Mouse (Mus musculus) frontal cortex, postnatal 10 days (tissue): Measurements from ENCODE around the gene Kif6.

Source experiments
- DNase-seq, 2 experiments: peaks; one replicate each; pipeline ENCODE4 v3.0.0; 2022; ENCODE audit warnings: low spot score in 2 of 2, mixed read lengths in 1 of 2

Kif6 gene

DNA sequence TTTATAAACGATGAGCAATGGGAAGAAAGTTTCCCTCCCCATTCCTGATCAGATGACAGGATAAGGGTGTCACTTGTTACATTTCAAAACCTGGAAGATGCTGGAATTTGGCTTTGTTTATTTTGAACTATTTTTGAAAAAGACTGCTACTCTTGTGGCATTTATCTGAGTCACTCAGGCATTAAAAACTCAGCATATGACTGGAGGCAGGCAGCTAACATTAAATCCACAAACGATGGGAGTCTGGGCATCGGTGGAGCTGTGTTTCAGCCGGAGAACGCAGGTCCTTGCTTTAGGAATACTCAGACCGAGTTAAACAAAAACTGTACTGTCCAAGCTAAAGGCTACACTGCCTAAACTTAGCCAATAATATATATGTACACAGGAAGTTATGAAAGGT lies 46.7 kb downstream of the Kif6 start:
- DNase-seq = no peak

DNA sequence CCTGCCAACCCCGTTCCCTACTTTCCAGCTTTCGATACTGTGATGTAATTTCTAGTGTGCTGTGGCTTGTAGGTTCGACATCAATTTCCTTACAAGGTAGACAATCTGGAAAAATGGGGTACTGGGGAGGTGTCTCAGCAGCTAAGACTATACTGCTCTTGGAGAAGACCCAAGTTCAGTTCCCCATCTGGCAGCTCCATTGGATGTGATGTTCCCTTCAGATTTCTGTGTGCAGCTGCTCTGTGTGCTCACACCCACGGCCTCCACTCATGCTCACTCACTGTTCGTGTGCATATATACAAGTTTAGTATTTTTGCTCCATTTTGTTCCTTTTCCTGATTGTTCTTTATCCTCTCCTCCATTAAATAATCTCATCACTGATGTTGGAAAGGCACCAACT lies 51.8 kb downstream of the Kif6 start:
- DNase-seq = no peak

DNA sequence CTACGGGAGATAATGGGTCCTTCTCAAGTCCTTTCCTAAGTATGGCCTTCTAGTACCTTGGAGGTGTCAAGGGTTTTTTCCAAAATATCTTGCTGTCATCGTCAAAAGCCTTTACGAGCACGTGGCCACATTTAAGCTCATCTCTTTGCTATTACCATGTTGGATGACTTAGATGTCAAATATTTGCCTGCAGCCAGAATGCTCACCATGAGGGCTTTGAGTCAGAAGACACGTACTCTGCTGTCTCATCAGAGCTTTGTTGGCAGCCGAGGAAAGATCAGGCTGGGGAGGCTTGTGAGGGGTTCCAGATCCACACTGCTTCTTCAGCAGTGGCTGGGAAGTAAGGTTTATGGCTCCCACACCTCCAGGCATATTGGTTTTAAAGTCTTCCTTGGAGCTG lies 53.4 kb downstream of the Kif6 start:
- DNase-seq = no peak

DNA sequence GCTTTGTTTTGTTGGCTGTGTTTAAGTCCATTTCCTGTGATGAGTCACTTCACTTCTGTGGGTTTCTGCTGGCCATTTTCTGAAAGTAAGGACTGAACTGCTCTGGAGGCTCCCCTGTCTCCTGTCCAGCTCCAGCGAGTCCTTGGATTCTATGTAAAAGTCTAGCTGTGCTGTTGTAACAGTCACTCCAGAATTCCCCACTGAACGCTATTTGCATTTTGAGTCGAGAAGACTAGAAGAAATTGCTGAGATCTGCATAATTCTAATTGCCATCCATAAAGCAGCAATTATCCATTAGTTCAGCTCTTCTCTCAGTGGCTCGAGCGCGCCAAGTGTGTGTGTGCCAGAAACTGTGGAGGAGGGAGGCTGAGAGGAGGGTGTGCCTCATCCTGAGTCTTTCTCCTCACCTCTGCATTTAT lies 57.0 kb downstream of the Kif6 start:
- DNase-seq = no peak

DNA sequence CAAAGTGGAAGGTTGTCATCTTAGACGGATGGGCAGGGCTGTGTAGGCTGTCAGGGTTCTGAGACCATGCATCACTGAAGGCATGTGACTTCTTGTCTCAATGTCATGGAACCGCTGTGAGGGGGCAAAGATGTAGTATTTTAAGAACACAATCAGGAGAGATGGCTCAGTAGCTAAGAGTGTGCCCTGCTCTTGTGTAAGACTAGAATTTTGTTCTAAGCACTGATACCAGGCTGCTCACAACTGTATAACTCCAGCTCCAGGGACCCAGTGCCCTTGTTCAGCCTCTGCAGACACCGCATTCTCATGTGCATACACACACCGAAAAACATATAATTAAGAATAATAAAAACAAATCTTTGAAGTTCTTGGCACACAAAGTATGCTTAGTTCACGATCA lies 57.5 kb downstream of the Kif6 start:
- DNase-seq = no peak

DNA sequence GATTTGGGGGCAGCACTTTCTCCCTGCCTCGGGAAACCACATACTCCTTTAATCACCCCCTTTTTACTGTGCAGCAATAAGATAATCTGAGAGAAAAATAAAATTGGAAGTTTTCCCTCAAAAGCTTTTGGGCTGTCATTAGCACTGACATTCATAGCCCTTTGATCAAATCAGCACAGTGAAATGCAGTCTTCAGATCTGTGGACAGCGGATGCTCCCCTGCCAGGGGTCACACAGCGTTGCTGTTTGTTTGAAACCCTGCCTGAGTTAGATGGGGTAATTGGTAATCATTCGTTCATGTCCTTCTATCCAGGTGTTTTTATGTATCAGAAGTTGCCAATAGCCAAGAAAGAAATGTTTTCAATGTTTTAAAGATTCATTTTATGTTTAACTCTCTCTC lies 60.7 kb downstream of the Kif6 start:
- no peak for DNase-seq

DNA sequence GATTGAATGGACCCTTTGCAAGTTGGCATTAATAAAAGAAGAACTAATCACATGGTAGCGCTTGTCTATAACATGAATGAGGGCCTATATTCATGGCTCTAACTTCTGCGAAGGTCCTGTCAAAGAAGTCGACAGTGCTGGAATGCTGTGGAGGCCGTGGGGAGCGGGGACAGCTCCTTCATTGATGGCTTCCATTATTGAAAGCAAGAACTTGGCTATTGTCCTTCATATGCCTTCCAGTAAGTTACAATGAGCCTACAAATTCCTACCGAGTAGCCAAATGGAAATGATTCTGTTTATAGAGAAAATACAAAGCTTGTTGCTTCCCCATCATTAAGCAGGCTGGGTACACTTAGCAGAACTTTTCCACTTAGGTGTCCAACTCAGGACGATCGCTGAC lies 66.5 kb downstream of the Kif6 start:
- DNase-seq = no peak

DNA sequence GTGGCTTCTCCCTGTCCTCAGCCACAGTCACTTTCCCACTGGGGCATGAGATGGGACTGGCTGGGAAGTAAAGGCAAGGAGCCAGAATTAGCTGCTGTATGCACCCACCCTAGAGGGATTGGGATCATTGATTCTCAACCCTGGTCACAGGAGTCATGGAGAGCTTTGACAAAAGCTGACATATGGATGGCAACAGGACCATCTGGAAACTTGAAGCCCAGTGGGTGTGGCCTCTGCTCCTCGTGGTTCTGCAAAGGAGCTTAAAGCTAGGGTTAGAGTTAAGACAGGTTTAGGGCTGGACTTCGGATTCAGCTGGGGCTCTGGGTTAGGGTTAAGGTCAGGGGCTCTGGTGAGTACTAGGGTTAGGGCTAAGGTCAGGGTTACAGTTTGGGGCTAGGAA lies 69.2 kb downstream of the Kif6 start:
- no peak for DNase-seq

DNA sequence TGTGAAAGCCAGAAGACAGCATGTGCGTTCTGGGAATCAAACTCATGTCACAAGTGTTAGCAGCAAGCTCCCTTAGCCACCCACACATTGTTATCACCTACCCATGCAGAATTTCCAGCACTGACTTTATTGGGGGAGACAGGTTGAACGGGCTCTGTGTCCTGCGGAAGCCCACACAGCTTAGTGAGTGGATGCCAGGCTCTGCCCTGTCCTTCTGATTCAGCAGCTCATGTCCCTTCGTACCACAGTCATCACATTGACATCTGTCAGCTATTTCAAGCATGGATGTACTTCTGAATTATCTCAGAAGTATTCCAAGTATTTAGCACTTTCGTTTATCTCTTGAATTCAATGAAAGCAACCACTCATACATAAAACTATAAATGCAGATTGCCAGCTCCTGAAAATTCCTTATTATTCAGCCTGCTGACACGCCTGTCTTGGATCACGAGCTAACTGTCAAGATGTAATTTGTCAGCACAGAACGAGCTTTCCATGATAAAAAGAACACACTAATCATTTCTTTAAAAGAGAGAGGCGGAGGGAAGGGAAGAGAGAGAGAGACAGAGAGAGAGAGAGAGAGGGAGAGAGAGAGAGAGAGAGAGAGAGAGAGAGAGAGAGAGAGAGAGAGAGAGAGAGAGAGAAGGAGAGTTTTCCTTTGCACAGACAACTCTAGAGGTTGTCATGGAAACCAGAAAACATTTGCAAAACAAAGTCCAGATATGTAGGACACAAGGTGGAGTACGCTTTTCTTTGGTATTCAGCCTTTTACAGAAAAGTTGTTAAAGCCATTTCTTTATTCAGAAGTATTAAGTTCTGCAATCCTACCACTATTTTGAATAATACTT lies 75.9 kb downstream of the Kif6 start:
- DNase-seq = no peak

DNA sequence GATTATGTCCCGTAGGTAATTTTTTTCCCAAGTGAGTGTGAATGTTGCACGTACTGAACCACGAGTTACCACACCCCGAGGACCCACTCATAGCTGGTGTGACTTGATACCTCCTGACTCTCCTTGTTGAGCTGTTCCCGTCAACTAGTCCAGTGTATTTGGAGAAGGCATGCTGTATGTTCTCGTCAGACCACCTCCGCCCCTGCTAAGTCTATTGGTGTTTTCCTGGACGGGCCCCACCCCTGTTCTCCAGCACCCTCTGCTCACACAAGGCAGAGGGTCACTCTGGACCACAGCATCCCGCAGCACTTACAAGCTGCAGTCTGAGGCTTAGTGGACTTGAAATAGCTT lies 76.5 kb downstream of the Kif6 start:
- DNase-seq = no peak

DNA sequence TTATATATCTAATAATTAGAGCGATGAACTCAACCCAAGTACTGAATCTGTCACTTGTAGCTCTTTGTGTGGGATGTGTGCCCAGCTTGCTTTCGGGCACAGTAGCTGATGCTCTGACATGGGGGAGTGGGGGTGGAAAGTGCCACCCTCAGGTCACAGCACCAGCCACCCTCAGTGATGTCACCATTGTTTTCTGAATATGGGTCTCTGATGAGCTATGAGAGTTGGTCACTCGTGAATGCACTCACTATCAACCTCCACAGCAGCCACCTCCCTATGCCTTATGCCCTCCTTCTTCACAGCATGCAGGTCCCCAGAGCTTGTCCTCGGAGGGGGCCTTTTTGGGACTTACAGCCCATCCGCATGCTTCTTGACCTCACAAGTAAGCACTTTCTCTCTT lies 78.3 kb downstream of the Kif6 start:
- DNase-seq = no peak

DNA sequence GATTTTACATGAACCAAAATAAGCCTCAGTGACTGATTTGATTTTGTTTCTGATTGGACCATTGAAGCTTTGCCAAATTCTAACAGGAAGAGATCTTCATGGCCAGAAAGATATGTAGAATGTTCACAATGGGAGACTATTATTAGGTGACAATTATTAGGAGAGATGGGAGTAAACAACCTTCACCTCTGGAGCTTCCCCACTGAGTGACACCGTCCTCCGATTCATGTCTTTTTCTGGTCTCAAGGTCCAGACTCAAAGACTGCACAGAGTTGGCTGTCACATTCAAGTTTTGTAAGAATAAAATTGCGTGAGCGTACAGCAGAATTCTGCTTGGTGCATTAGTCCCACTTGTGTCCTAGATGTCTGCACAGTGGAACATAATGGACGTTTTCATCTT lies 82.3 kb downstream of the Kif6 start:
- DNase-seq = no peak

DNA sequence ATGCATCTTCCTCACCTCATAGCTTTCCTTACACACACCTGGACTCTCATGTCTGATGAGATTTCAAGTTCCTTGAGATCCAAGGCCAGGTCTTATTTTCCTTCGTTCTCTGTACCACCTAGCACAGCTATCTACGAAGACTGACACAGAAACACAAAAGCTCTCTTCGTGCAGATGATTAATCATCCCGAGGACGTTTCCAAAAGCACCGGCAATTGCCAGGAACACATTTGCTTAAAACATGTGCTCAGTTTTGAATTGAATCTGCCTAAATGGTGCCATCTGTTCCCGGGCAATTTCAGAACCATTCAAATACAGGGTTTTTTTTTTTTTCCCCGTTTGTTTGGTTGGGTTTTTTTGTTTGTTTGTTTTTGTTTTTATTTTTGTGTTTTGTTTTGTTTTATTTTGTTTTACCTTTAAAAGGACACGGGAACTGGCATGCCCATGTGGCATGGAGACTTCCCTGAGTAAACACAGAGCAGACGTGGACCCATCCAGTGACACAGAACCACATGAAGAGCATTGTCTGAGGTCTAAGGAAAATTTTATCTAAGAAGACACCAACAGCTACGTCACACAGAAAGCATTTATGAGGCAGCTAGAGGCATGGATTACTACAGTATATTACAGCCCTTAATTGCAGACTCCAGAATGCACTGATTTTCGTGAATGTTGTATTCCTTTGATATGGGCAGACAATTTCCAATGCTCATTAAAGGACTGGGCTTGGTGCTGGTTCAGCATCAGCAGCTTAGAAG lies 88.7 kb downstream of the Kif6 start:
- DNase-seq = no peak

DNA sequence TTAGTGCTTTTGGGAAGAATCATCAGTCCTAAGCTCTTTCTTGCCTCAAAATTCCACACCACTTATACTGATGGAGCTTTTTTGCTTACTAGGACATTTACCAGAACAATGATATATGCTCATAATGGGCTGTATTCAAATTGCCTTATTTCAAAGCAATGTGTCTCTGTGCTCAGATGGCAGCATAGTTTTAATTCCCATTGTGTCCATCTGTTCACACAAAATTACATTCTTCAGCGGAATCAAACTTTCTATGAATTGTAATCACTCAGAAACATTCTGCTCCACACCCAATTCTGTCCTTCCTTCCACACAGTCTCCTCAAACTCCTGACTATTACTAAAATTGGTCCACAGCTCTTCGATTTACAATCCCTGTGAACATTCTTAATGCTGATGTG lies 94.3 kb downstream of the Kif6 start:
- no peak for DNase-seq

DNA sequence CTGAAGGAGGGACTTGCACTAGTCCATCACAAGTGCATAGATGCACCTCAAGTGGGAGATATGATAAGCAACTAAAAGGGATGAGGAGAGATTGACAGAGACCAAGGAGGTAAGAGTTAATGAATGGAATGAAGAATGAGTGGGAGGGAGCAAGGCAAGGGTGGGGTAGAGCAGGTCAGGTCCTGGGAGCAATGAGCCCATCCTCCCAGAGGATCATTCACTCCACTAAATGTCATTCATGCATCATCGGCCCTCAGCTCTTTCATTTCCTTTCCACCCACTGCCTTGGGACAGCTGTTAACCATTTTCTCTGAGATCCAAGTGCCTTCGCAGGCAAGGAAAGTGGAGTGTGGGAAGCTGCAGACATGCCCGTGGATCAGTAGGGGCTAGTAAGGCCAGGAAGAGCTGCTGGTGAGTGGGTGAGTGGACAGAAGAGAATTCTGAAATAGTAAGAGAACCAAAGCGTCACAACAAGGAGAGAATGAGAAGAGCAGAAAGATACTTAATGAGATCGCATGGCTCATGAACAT lies 95.2 kb downstream of the Kif6 start:
- peak in 1 of 2 experiments; percentile 13 for DNase-seq

DNA sequence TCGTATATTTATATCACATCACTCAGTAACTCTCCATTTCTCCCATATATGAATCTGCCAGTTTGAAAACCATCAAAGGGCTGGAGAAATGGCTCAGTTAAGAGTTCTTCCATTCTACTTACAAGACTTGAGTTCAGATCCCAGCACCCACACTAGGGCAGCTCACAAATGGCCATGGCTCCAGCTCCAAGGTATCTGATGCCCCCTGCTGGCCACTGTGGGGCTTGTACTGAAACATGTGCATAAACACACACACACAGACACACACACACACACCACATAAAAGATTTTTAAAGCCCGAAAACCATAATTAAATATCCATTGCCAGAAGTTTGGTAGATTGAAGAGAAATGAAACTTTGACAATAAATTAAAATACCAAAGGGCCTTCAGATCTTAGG lies 111.3 kb downstream of the Kif6 start:
- DNase-seq = no peak

DNA sequence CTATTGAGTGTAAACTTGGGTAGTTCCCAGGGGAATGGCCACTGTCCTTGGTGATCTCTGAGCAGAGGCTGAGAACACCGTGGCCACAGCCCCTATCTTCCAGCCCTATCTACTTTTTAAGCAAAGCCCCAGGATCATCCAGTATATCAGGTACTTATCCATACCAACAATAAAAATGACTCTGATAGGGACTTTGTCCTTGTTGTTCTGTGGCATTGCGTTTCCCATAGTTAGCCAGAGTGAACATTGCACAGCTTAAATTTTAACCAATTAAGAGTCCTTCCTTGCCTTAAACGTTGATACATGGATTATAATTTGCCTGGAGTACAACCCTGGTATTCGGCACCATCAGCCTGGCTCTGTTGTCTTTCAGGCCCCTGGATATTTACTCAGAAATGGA lies 112.0 kb downstream of the Kif6 start:
- no peak for DNase-seq

DNA sequence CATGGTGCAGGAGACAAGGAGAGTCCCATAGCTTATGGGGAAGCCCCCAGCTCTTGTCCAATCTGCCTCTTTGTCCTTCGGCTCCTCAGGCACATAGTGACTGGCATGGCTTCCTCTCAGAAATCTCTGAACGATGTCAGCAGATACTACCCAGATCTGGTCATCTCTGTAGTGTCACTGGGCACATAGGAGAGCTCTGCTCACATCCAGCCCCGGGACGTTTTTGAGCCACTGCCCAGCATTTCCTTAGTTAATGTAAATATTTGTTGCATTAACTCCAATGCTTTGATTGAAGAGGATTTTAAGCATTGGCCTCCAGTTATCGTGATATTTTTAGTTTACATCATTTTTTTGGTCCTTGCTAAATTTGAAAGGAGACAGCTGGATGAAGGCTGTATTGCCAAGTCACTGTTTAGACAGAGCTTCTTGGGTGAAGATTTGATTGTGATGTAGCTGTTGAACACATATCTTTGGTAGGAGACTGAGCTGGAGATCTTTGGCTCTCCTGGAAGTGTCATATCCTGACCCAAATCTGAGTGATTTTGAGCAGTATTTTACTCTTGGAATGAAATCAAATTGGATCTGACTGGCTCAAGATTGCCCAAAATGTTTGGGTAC lies 112.6 kb downstream of the Kif6 start:
- DNase-seq = no peak

DNA sequence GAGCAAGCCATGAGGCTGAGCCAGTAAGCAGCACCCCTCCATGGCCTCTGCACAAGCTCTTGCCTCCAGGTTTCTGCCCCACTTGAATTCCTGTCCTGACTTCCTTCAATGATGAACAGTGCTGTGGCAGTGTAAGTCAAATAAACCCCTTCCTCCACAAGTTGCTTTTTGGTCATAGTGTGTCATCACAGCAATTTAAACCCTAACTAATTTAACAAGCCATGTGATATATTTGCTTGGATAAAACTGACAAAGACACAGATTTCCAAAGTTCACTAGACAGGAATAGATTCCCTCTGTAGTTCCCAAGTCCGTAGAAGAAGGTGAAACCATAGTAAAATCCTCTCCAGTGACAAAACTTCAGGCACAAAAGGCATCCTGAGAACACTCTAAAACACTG lies 114.9 kb downstream of the Kif6 start:
- DNase-seq = no peak

DNA sequence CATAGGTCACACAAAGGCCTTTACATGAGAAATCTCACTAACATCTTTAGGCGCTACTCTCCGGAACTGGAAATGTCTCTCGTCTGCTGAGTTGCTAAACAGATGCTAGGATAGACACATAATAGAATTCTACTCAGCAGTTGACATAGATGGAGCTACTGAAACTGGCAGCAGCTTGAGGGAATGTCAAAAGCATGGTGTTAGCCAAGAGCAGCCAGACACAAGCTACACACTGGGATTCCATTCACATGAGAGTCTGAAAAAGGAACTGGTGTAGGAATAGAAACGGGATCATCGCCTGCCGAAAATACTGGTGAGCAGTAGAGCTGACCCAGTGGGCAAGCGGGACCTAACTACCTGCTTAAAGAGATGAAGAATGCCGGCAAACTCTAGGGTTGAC lies 117.8 kb downstream of the Kif6 start:
- DNase-seq = no peak

DNA sequence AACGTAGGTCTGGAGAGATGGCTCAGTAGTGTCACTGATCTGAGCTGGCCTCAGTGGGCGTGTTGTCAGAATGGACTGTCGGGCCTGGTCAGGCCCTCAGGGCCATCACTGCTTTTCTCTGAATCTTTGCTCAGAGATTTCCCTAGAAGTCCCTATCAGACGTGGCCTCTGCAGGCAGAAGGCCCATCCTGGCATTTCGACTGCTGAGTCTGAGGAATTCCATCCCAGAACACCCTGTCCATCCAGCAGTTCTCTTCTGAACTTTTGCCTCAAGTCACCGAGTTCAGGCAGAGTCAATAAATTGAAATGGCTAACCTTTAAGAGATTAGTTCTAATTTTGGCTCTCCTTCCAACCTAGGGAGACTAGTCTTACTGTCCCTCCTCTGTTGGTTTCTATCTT lies 119.1 kb downstream of the Kif6 start:
- DNase-seq = no peak

DNA sequence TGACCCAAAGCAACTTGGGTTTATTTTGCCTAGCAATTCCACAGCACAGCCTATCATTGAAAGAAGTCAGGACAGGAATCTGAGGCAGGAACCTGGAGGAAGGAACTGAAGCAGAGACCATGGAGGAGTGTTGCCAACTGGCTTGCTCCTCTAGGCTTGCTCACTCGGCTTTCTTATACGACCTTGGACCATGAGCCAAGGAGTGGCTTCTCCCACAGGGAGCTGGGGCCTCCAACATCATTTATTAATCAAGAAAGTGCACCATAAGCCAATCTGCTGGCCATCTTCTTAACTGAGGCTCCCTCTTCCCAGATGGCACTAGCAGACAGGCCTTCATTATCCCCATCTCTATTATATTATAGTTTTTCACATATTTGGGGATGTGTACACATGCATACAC lies 119.8 kb downstream of the Kif6 start:
- no peak for DNase-seq

DNA sequence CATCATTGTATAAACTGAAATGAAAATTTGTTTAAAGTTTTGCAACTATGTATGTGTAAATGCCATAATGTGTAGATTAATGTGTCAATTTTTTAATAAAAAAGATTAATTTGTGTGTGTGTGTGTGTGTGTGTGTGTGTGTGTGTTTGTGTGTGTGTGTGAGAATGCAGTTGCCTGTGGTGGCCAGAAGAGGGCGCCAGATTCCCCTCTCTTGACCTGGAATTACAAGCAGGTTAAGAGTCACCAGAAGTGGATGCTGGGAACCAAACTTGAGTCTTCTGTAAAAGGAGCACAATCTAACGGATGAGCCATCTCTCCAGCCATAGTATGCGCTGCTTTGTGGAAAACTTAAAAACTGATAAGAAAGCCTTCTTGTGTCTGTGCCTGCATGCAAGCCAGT lies 121.4 kb downstream of the Kif6 start:
- DNase-seq = no peak
